Mouse (Mus musculus) left cerebral cortex, postnatal 10 days (tissue): ENCODE results near the gene D430042O09Rik. TPM values are rescaled to one million over a fixed set of nuclear protein-coding genes. Genes with fewer than 3 reads are reported as not detected.

ENCODE experiments used
- DNase-seq, 2 experiments: peaks; one replicate each; pipeline ENCODE4 v3.0.0; 2021 to 2022; ENCODE audit warnings: low spot score in 2 of 2, mixed read lengths in 1 of 2; ENCODE audit errors: extremely low spot score in 1 of 2
- intact Hi-C: fragments of 180-260 bp; cut with DNase I; formaldehyde crosslinking; loops from one replicate; pipeline ENCODE4 v1.15.1; 2025
- total RNA-seq, 2 experiments: library from RNA; stranded (reverse); gene quantifications; 2 replicates each; pipeline ENCODE4 v1.2.3; 2021

D430042O09Rik gene
- total RNA-seq, 2 experiments from 2014 or later = 23.0 to 26.8 TPM

- intact Hi-C loops = no loop called here
- DNase-seq = peak; percentile 36 to 55
Observed at GRCm38 (mm10) chr7:125772961-125773571, 65.4 kb downstream of the D430042O09Rik start.

- intact Hi-C loops = no loop called here
- DNase-seq = no peak
Observed at GRCm38 (mm10) chr7:125783206-125783605, 75.5 kb downstream of the D430042O09Rik start.

GRCm38 (mm10) chr7:125786105-125786504 is 78.4 kb downstream of the D430042O09Rik start:
- intact Hi-C loops = no loop called here
- no peak for DNase-seq

GRCm38 (mm10) chr7:125787046-125787445 is 79.4 kb downstream of the D430042O09Rik start:
- intact Hi-C loops = no loop called here

GRCm38 (mm10) chr7:125790039-125790438 is 82.4 kb downstream of the D430042O09Rik start:
- DNase-seq = no peak
- intact Hi-C loops = no loop called here

More at GRCm38 (mm10) chr7:125787046-125787445, 79.4 kb downstream of the D430042O09Rik start:
- no peak for DNase-seq

GRCm38 (mm10) chr7:125806571-125806970 is 98.9 kb downstream of the D430042O09Rik start:
- intact Hi-C loops = no loop called here
- DNase-seq = no peak

- no peak for DNase-seq
- intact Hi-C loops = no loop called here
Observed at GRCm38 (mm10) chr7:125808210-125808609, 100.5 kb downstream of the D430042O09Rik start.

GRCm38 (mm10) chr7:125812721-125813120 is 105.0 kb downstream of the D430042O09Rik start:
- no peak for DNase-seq
- intact Hi-C loops = no loop called here

GRCm38 (mm10) chr7:125815733-125816132 is 108.0 kb downstream of the D430042O09Rik start:
- DNase-seq = no peak
- intact Hi-C loops = no loop called here

- no peak for DNase-seq
- intact Hi-C loops = no loop called here
Observed at GRCm38 (mm10) chr7:125818301-125818712, 110.6 kb downstream of the D430042O09Rik start.

GRCm38 (mm10) chr7:125820233-125820632 is 112.5 kb downstream of the D430042O09Rik start:
- intact Hi-C loops = no loop called here
- no peak for DNase-seq

- DNase-seq = no peak
- intact Hi-C loops = no loop called here
Observed at GRCm38 (mm10) chr7:125826425-125826824, 118.7 kb downstream of the D430042O09Rik start.

GRCm38 (mm10) chr7:125826887-125827286 is 119.2 kb downstream of the D430042O09Rik start:
- intact Hi-C loops = no loop called here
- DNase-seq = no peak

GRCm38 (mm10) chr7:125827420-125827819 is 119.7 kb downstream of the D430042O09Rik start:
- intact Hi-C loops = no loop called here
- no peak for DNase-seq

- intact Hi-C loops = no loop called here
- no peak for DNase-seq
Observed at GRCm38 (mm10) chr7:125828561-125828960, 120.9 kb downstream of the D430042O09Rik start.

GRCm38 (mm10) chr7:125829121-125829666 is 121.5 kb downstream of the D430042O09Rik start:
- no peak for DNase-seq
- intact Hi-C loops = no loop called here

- intact Hi-C loops = no loop called here
- DNase-seq = no peak
Observed at GRCm38 (mm10) chr7:125832767-125833166, 125.1 kb downstream of the D430042O09Rik start.

- intact Hi-C loops = no loop called here
- no peak for DNase-seq
Observed at GRCm38 (mm10) chr7:125833471-125833870, 125.8 kb downstream of the D430042O09Rik start.

- DNase-seq = no peak
- intact Hi-C loops = no loop called here
Observed at GRCm38 (mm10) chr7:125838078-125838742, 130.5 kb downstream of the D430042O09Rik start.

- intact Hi-C loops = no loop called here
- no peak for DNase-seq
Observed at GRCm38 (mm10) chr7:125845611-125846010, 137.9 kb downstream of the D430042O09Rik start.
